Mouse (Mus musculus): ENCODE measurements around the gene D630023F18Rik. TPM values are rescaled to one million over a fixed set of nuclear protein-coding genes. Genes with fewer than 3 reads are reported as not detected.

Gene D630023F18Rik
- polyA plus RNA-seq, 1 experiment from 2014 or later = not detected

DNA sequence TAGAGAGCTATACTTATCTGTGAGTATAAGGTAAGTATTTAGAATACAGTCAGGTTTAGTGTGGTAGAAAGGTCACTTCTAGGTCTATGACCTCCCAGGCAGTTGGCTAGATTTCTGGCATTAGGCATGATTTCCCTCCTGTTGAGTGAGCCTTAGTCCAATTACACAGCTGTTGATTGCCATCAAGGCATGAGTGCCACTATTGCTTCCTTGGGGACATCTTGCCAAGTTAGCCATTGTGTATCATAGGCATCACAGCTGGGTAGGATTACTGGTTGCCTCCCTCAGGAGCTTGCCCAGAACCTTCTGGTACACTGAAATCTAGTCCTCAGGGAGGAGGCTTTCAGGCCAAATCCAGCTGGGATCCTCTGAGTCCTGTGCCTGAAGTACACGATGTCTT, 9.8 kb upstream of the D630023F18Rik start:
- no peak for DNase-seq (ENCODE audit: low spot score)
- TF ChIP-seq CTCF (IDR thresholded peaks at IDR 0.05) (no peak), EP300 (IDR thresholded peaks at IDR 0.05) (no peak)
- 82% methylated on average over 1 of the region's 1 CpGs for WGBS
- ATAC-seq = no peak
- Histone ChIP-seq H3K9ac (replicated peaks; ENCODE audit: low read depth) (no peak overlapping the region), H3K4me3 (ENCODE audit: low read depth, low read length) (no peak overlapping the region), H3K27ac (ENCODE audit: low read length) (no peak overlapping the region), H3K4me1 (ENCODE audit: insufficient read depth, low read depth, low read length) (no peaks in the 10 kb centered on the region), H3K36me3 (ENCODE audit: insufficient read depth, low read length) (no peaks in the 10 kb centered on the region), H3K9me3 (ENCODE audit: low read length) (no peaks in the 10 kb centered on the region), H3K27me3 (replicated peaks; ENCODE audit: insufficient read depth, low read length) (no peaks in the 10 kb centered on the region), H3K4me2 (replicated peaks; ENCODE audit: low read depth, low read length) (no peak overlapping the region)

DNA sequence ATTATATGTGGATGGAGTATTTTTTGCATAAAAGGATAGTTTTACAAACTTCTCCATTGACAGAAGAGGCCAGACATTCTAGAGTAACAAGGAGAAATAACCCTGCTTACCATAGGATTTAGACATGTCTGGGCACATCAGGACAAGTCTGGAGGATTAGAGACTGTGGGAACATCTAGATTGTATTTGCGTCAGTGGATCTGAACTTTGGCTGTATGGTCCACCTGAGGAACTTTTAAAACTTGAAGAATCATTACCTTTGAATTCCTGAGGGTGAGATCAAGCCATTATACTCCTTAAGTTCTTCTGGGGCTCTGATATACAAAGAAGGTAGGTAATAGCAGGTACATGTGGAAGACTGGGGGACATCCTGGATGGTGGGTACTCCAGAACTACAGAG, 8.7 kb upstream of the D630023F18Rik start:
- TF ChIP-seq CTCF (IDR thresholded peaks at IDR 0.05) = no peak
- no peak for TF ChIP-seq EP300 (IDR thresholded peaks at IDR 0.05)
- ATAC-seq = no peak
- WGBS = 91% methylated on average over 1 of the region's 1 CpGs

DNA sequence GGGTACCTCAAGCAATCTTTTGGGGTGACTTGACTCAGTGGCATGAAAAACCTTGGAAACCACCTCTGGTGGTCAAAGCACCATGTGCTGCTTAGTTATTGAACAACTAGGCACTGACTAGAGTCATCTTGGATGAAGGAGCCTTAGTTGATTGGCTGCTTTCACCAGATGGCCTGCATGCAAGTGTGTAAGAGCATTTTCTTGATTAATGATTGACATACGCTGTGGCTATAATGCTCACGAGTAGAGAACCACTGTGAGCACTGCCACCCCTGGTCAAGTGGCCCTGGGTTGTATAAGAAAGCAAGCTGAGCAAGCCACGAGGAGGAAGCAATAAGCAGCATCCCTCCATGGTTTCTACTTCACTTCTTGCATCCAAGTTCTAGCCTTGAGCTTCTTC, 7.2 kb upstream of the D630023F18Rik start:
- no peaks in the 10 kb centered on the region for H3K36me3 ChIP-seq (ENCODE audit: insufficient read depth, low read length)
- TF ChIP-seq CTCF (IDR thresholded peaks at IDR 0.05) (no peak), EP300 (IDR thresholded peaks at IDR 0.05) (no peak)
- WGBS = 62% methylated on average over 3 of the region's 3 CpGs
- no peak for ATAC-seq
- H3K4me1 ChIP-seq (ENCODE audit: insufficient read depth, low read depth, low read length) = no peaks in the 10 kb centered on the region
- H3K9ac ChIP-seq (replicated peaks; ENCODE audit: low read depth) = no peak overlapping the region
- H3K27me3 ChIP-seq (replicated peaks; ENCODE audit: insufficient read depth, low read length) = no peaks in the 10 kb centered on the region
- DNase-seq (ENCODE audit: low spot score) = no peak
- no peaks in the 10 kb centered on the region for H3K9me3 ChIP-seq (ENCODE audit: low read length)
- no peak overlapping the region for H3K4me2 ChIP-seq (replicated peaks; ENCODE audit: low read depth, low read length)
- H3K27ac ChIP-seq (ENCODE audit: low read length) = no peak overlapping the region
- no peak overlapping the region for H3K4me3 ChIP-seq (ENCODE audit: low read depth, low read length)

More for the DNA sequence above, 8.7 kb upstream of the D630023F18Rik start:
- no peaks in the 10 kb centered on the region for H3K36me3 ChIP-seq (ENCODE audit: insufficient read depth, low read length)
- H3K4me2 ChIP-seq (replicated peaks; ENCODE audit: low read depth, low read length) = no peak overlapping the region
- H3K27ac ChIP-seq (ENCODE audit: low read length) = no peak overlapping the region
- DNase-seq (ENCODE audit: low spot score) = no peak
- no peak overlapping the region for H3K4me3 ChIP-seq (ENCODE audit: low read depth, low read length)
- no peak overlapping the region for H3K9ac ChIP-seq (replicated peaks; ENCODE audit: low read depth)
- no peaks in the 10 kb centered on the region for H3K27me3 ChIP-seq (replicated peaks; ENCODE audit: insufficient read depth, low read length)
- no peaks in the 10 kb centered on the region for H3K4me1 ChIP-seq (ENCODE audit: insufficient read depth, low read depth, low read length)
- no peaks in the 10 kb centered on the region for H3K9me3 ChIP-seq (ENCODE audit: low read length)

DNA sequence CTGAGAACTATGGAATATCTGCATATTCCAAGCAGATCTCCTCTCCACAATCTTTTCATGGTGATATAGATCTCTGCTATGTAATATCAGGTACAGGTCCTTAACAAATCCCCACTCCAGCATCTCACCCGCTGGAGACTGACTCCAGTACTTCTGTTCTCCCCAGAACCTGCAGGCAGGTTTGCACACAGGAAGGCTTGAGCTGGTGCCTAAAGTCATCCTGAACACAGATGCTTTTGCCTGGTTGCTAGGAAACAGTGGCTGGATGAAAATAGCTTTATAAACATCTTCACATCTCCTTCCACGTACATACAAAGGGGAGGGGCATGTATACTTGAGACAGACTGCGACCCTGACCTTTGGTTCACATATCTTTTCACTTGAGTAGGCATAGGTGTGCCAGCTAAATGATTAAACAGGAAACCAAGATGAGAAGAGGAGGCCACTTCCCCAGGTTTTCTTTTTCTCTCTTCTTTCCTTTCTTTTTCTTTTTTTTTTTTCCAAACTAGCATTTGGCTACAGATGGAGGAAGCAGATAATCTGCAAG, 6.7 kb upstream of the D630023F18Rik start:
- DNase-seq (ENCODE audit: low spot score) (no peak), ATAC-seq (no peak)
- H3K27ac ChIP-seq (ENCODE audit: low read length) = no peak overlapping the region
- no peaks in the 10 kb centered on the region for H3K27me3 ChIP-seq (replicated peaks; ENCODE audit: insufficient read depth, low read length)
- WGBS = 48% methylated on average over 3 of the region's 3 CpGs
- H3K4me3 ChIP-seq (ENCODE audit: low read depth, low read length) = no peak overlapping the region
- no peak for TF ChIP-seq CTCF (IDR thresholded peaks at IDR 0.05)
- no peak for TF ChIP-seq EP300 (IDR thresholded peaks at IDR 0.05)
- H3K36me3 ChIP-seq (ENCODE audit: insufficient read depth, low read length) = no peaks in the 10 kb centered on the region
- no peak overlapping the region for H3K9ac ChIP-seq (replicated peaks; ENCODE audit: low read depth)
- no peaks in the 10 kb centered on the region for H3K4me1 ChIP-seq (ENCODE audit: insufficient read depth, low read depth, low read length)
- no peak overlapping the region for H3K4me2 ChIP-seq (replicated peaks; ENCODE audit: low read depth, low read length)
- no peaks in the 10 kb centered on the region for H3K9me3 ChIP-seq (ENCODE audit: low read length)

DNA sequence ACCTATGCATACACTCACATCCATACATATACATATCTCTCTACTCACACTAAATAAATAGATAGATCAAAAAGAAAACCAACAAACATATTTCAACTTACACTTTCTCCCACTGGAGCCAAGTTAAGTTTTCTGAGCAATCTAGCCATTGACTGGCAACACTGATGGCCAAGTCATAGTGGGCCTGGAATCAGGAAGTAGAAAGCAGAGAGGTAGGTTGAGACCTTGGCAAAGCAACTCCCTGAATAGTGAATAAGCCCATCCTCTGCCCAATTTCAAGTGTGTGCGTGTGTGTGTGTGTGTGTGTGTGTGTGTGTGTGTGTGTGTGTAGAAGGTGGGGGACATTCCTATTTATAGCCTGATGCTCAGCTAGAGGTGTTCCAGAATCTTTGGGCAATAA, 3.6 kb downstream of the D630023F18Rik start, which contains the start of gene Gm28845:
Gene Gm28845 (minus strand): TSS at position 121 of the 400 bp plus-strand sequence.
- H3K27ac ChIP-seq (ENCODE audit: low read length) = no peak within 1 kb of the TSS
- WGBS = 60% methylated on average over 1 of the region's 1 CpGs

DNA sequence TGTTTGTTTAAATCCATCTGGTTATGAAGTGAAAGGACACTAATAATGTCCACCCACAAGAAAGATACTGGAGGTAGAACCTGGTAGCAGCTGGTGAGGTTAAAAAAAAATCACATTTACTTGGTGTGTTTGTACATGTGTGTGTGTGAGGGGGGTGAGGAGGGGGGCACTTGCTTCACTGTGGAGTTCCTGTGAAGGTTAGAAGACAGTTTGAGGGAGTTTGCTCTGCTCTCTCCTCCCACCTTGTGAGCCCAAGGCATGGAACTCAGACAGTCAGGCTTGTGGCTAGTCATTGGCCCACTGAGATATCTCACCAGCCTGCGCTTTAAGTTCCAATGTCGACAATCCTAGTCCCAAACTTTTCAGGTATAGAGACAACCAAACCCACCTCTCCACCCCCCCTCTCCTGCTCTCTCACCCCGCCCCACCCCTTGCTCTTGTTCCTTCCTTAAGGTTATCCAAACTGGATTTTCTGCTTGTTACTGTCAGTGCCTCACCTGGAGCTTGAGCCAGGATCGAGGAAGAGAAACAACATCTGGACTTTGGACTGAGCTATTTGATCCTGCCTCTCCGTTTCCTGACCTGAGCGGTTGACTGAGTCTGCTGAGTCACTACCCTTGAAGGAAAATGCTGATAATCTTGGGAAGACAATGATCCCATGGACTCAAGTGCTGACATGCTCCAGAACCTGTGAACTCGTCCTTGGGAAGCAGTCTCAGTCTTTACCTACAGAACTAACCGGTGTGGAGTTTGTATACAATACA, 4.7 kb downstream of the D630023F18Rik start:
- 59% methylated on average over 8 of the region's 8 CpGs for WGBS
- no peak overlapping the region for H3K4me2 ChIP-seq (replicated peaks; ENCODE audit: low read depth, low read length)
- no peak overlapping the region for H3K27ac ChIP-seq (ENCODE audit: low read length)
- no peak for ATAC-seq
- H3K9ac ChIP-seq (replicated peaks; ENCODE audit: low read depth) = no peak overlapping the region
- no peaks in the 10 kb centered on the region for H3K4me1 ChIP-seq (ENCODE audit: insufficient read depth, low read depth, low read length)
- TF ChIP-seq CTCF (IDR thresholded peaks at IDR 0.05) (no peak), EP300 (IDR thresholded peaks at IDR 0.05) (no peak)
- no peak for DNase-seq (ENCODE audit: low spot score)
- H3K4me3 ChIP-seq (ENCODE audit: low read depth, low read length) = no peak overlapping the region
- no peaks in the 10 kb centered on the region for H3K36me3 ChIP-seq (ENCODE audit: insufficient read depth, low read length)
- H3K27me3 ChIP-seq (replicated peaks; ENCODE audit: insufficient read depth, low read length) = no peaks in the 10 kb centered on the region
- no peaks in the 10 kb centered on the region for H3K9me3 ChIP-seq (ENCODE audit: low read length)

More for the DNA sequence above, 3.6 kb downstream of the D630023F18Rik start, which contains the start of gene Gm28845:
- H3K4me3 ChIP-seq (ENCODE audit: low read depth, low read length) = no peak within 1 kb of the TSS
- DNase-seq (ENCODE audit: low spot score) (no peak), ATAC-seq (no peak)
- no peak within 1 kb of the TSS for H3K4me2 ChIP-seq (replicated peaks; ENCODE audit: low read depth, low read length)
- TF ChIP-seq EP300 (IDR thresholded peaks at IDR 0.05) (no peak), CTCF (IDR thresholded peaks at IDR 0.05) (no peak)
- no peaks in the 10 kb centered on the region for H3K4me1 ChIP-seq (ENCODE audit: insufficient read depth, low read depth, low read length)
- no peaks in the 10 kb centered on the region for H3K9me3 ChIP-seq (ENCODE audit: low read length)
- no peaks in the 10 kb centered on the region for H3K36me3 ChIP-seq (ENCODE audit: insufficient read depth, low read length)
- no peak within 1 kb of the TSS for H3K9ac ChIP-seq (replicated peaks; ENCODE audit: low read depth)
- H3K27me3 ChIP-seq (replicated peaks; ENCODE audit: insufficient read depth, low read length) = no peaks in the 10 kb centered on the region
